Mouse (Mus musculus) lung, postnatal 4 days (tissue): ENCODE measurements at regions not wholly inside any gene's neighbourhood (a gene's known extent, or its start where the extent isn't known, plus 50 kb on each side); places are given as distances from the start of the nearest gene placed in this dataset.

Experiments
- DNase-seq, 2 experiments: peaks; one replicate each; pipeline ENCODE4 v3.0.0; 2021

- DNase-seq = peak; percentile 40 to 55
Observed at GRCm38 (mm10) chr5:111958226-111958625, 224.5 kb downstream of the Gm26897 start.

GRCm38 (mm10) chr5:111965311-111965710 is 231.6 kb downstream of the Gm26897 start:
- DNase-seq = no peak

GRCm38 (mm10) chr5:111968121-111968520 is 234.4 kb downstream of the Gm26897 start:
- DNase-seq = no peak

GRCm38 (mm10) chr5:111968701-111969100 is 235.0 kb downstream of the Gm26897 start:
- DNase-seq = no peak

- no peak for DNase-seq
Observed at GRCm38 (mm10) chr5:111971193-111971592, 237.5 kb downstream of the Gm26897 start.

- DNase-seq = no peak
Observed at GRCm38 (mm10) chr5:111971952-111972351, 238.2 kb downstream of the Gm26897 start.

GRCm38 (mm10) chr5:111975686-111976085 is 242.0 kb downstream of the Gm26897 start:
- DNase-seq = no peak

GRCm38 (mm10) chr5:111979601-111980000 is 245.9 kb downstream of the Gm26897 start:
- DNase-seq = peak in 1 of 2 experiments; percentile 8

- peak in 1 of 2 experiments; percentile 11 for DNase-seq
Observed at GRCm38 (mm10) chr5:111982106-111982505, 248.4 kb downstream of the Gm26897 start.

- no peak for DNase-seq
Observed at GRCm38 (mm10) chr5:111985997-111986396, 252.3 kb downstream of the Gm26897 start.

GRCm38 (mm10) chr5:111987036-111987435 is 253.3 kb downstream of the Gm26897 start:
- no peak for DNase-seq

GRCm38 (mm10) chr5:111991805-111992204 is 258.1 kb downstream of the Gm26897 start:
- no peak for DNase-seq

GRCm38 (mm10) chr5:111993221-111993620 is 259.1 kb downstream of the Cryba4 start:
- no peak for DNase-seq

GRCm38 (mm10) chr5:111993930-111994329 is 258.4 kb downstream of the Cryba4 start:
- DNase-seq = no peak

GRCm38 (mm10) chr5:111996806-111997205 is 255.5 kb downstream of the Cryba4 start:
- no peak for DNase-seq

- peak in 1 of 2 experiments; percentile 30 for DNase-seq
Observed at GRCm38 (mm10) chr5:112001742-112002701, 250.3 kb downstream of the Cryba4 start.

- DNase-seq = no peak
Observed at GRCm38 (mm10) chr5:112002856-112003660, 249.3 kb downstream of the Cryba4 start.

GRCm38 (mm10) chr5:112004041-112004440 is 248.3 kb downstream of the Cryba4 start:
- no peak for DNase-seq

GRCm38 (mm10) chr5:112012505-112013164 is 239.7 kb downstream of the Cryba4 start:
- peak in 1 of 2 experiments; percentile 27 for DNase-seq

- no peak for DNase-seq
Observed at GRCm38 (mm10) chr5:112018925-112019324, 233.4 kb downstream of the Cryba4 start.

GRCm38 (mm10) chr5:112020882-112021281 is 231.4 kb downstream of the Cryba4 start:
- DNase-seq = no peak

- no peak for DNase-seq
Observed at GRCm38 (mm10) chr5:112029955-112030354, 222.4 kb downstream of the Cryba4 start.

GRCm38 (mm10) chr5:112032036-112032435 is 220.3 kb downstream of the Cryba4 start:
- DNase-seq = no peak
